Mouse (Mus musculus) adrenal gland, adult (tissue): ENCODE data around the gene Kpna1.
"Not testable (repeated sequence)": the region's sequence is repeated elsewhere in the genome, so short reads cannot be mapped to it uniquely, and the experiment has no call there.

ENCODE experiments used
- DNase-seq, 2 experiments: peaks; one replicate each; pipeline ENCODE4 v3.0.0; 2022 to 2023; ENCODE audit warnings: low spot score in 1 of 2; ENCODE audit not compliant: inconsistent age in 2 of 2

Gene Kpna1

GRCm38 (mm10) chr16:35978450-35978849 lies at the start of gene Kpna1:
Gene Kpna1 (plus strand): TSS chr16:35978750.
- not testable (repeated sequence) for DNase-seq

- DNase-seq: peak in 1 of 2 experiments; percentile 66
These were observed 46.1 kb upstream of the Kpna1 start for GRCm38 (mm10) chr16:35932179-35933055.

GRCm38 (mm10) chr16:35933181-35933580 lies 45.4 kb upstream of the Kpna1 start:
- no peak for DNase-seq

GRCm38 (mm10) chr16:35938211-35939151 lies 40.1 kb upstream of the Kpna1 start, which contains the start of the genes Parp9 and Dtx3l:
Gene Parp9 (plus strand): TSS chr16:35938470.
Gene Dtx3l (minus strand): TSS chr16:35939151.
- peak; percentile 76 to 94 for DNase-seq

GRCm38 (mm10) chr16:35939261-35939660 lies 39.3 kb upstream of the Kpna1 start:
- DNase-seq: peak in 1 of 2 experiments; percentile 25

GRCm38 (mm10) chr16:35939690-35940089 lies 38.9 kb upstream of the Kpna1 start:
- DNase-seq: peak; percentile 88 to 96

- no peak for DNase-seq
These were observed 37.2 kb upstream of the Kpna1 start for GRCm38 (mm10) chr16:35941382-35941781.

- no peak for DNase-seq
These were observed 29.3 kb upstream of the Kpna1 start for GRCm38 (mm10) chr16:35949264-35949663.

- DNase-seq: no peak
These were observed 27.3 kb upstream of the Kpna1 start for GRCm38 (mm10) chr16:35951216-35951615.

GRCm38 (mm10) chr16:35952628-35953130 lies 25.9 kb upstream of the Kpna1 start:
- DNase-seq: no peak

- DNase-seq: not testable (repeated sequence)
These were observed 12.6 kb upstream of the Kpna1 start for GRCm38 (mm10) chr16:35965991-35966390.

GRCm38 (mm10) chr16:35966411-35967115 lies 12.0 kb upstream of the Kpna1 start:
- DNase-seq: no peak

- no peak for DNase-seq
These were observed 11.2 kb upstream of the Kpna1 start for GRCm38 (mm10) chr16:35967319-35967718.

GRCm38 (mm10) chr16:35968149-35968548 lies 10.4 kb upstream of the Kpna1 start:
- no peak for DNase-seq

- DNase-seq: no peak
These were observed 4.5 kb upstream of the Kpna1 start for GRCm38 (mm10) chr16:35974021-35974420.

- peak; percentile 100 for DNase-seq
These were observed 2.8 kb downstream of the Kpna1 start for GRCm38 (mm10) chr16:35981363-35981821.

GRCm38 (mm10) chr16:35982506-35982901 lies 4.0 kb downstream of the Kpna1 start:
- DNase-seq: no peak

- DNase-seq: peak; percentile 96 to 97
These were observed 4.5 kb downstream of the Kpna1 start for GRCm38 (mm10) chr16:35982902-35983516.

GRCm38 (mm10) chr16:35983517-35984101 lies 5.1 kb downstream of the Kpna1 start:
- peak; percentile 75 to 90 for DNase-seq

- DNase-seq: peak in 1 of 2 experiments; percentile 49
These were observed 5.9 kb downstream of the Kpna1 start for GRCm38 (mm10) chr16:35984471-35984870.
